Mouse (Mus musculus) limb, embryonic 10.5 days (tissue): ENCODE results near the gene Cd70. TPM values are rescaled to one million over a fixed set of nuclear protein-coding genes. Genes with fewer than 3 reads are reported as not detected.

ENCODE experiments used
- DNase-seq: peaks from one replicate; pipeline ENCODE4 v3.0.0-alpha.2; 2017; ENCODE audit warnings: low spot score
- H3K27ac ChIP-seq: fragments of 300-500 bp; sonication (generic); 2 replicates; pipeline ENCODE4 v1.5.1; 2016; ENCODE audit warnings: mild to moderate bottlenecking
- H3K27me3 ChIP-seq: fragments of 300-500 bp; sonication (generic); 2 replicates; pipeline ENCODE4 v1.6.1; 2016; ENCODE audit warnings: low read depth, mild to moderate bottlenecking; ENCODE audit not compliant: poor library complexity, severe bottlenecking
- H3K36me3 ChIP-seq: fragments of 300-500 bp; sonication (generic); 2 replicates; pipeline ENCODE4 v1.6.1; 2016; ENCODE audit warnings: mild to moderate bottlenecking, moderate library complexity
- H3K4me1 ChIP-seq: fragments of 300-500 bp; sonication (generic); 2 replicates; pipeline ENCODE4 v1.6.1; 2016
- H3K4me3 ChIP-seq: fragments of 300-500 bp; sonication (generic); 2 replicates; pipeline ENCODE4 v1.5.1; 2016; ENCODE audit warnings: mild to moderate bottlenecking, moderate library complexity
- H3K9me3 ChIP-seq: fragments of 300-500 bp; sonication (generic); replicated peaks from 2 replicates; pipeline ENCODE4 v1.6.1; 2016; ENCODE audit warnings: mild to moderate bottlenecking
- WGBS: fragments of 180-500 bp; shearing (Covaris S2); methylation state at CpG from one replicate; pipeline ENCODE4 v1.1.7; 2016; 5-methylcytosine and 5-hydroxymethylcytosine counted together
- polyA plus RNA-seq: library from polyadenylated mRNA; unstranded; fragments of >200 nt; fragmentation: Nextera tagmentation; extraction: Ambion mirVana; gene quantifications from 2 replicates; pipeline ENCODE4 v1.2.1, GENCODE M21; 2016

Gene Cd70
- polyA plus RNA-seq, 1 experiment from 2014 or later: not detected

DNA sequence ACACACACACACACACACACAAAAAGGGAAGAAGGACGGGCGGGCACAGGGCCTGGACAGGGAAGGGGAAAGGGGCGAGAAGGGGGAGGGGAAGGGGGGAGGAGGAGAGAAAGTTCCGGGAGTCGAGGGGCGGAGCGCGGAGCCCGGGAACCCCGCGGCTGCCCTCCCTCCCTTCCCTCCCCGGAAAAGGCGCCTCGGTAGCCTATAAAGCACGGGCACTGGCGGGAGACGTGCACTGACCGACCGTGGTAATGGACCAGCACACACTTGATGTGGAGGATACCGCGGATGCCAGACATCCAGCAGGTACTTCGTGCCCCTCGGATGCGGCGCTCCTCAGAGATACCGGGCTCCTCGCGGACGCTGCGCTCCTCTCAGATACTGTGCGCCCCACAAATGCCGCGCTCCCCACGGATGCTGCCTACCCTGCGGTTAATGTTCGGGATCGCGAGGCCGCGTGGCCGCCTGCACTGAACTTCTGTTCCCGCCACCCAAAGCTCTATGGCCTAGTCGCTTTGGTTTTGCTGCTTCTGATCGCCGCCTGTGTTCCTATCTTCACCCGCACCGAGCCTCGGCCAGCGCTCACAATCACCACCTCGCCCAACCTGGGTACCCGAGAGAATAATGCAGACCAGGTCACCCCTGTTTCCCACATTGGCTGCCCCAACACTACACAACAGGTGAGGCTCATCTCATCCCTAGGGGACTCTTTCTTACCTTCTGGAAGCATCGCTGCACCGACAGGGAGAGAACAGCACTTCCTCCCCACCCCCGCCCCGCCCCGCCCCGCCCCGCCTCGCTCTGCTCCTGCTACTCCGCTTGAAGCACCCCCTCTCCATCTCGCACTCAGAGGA, 44.2 kb downstream of the Cd70 start, which contains the start of gene Tnfsf9:
Gene Tnfsf9, plus strand, starts transcription at position 145 of the 854 bp plus-strand sequence.
- under 1% methylated on average over 59 of the region's 61 CpGs for WGBS
- peak; percentile 82 for DNase-seq
- H3K36me3 ChIP-seq: peaks cover 5% of the 10 kb centered on the region

DNA sequence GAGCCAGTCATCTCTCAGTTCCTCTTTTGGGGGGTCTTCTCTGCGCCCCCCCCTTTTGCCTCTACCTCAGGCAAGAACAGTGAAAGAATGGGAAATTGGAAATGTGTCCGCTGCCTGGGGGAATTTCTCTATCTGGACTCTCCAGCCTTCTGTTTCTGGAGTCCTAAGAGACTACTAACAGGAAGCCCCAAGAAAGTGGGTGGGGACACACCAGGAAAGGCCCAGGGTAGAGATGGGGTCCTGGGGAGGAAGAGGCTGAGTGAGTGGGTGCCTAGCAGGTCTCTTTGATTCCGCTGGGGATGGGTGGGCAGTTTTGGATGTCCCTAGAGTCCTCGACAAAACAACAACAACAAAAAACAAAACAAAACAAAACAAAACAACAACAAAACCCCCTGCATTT, 45.1 kb downstream of the Cd70 start:
- peak overlapping the region; percentile 88 for H3K27ac ChIP-seq
- WGBS: 47% methylated on average over 4 of the region's 4 CpGs
- peak overlapping the region; percentile 73 for H3K4me3 ChIP-seq
- H3K27me3 ChIP-seq: peaks cover 7% of the 10 kb centered on the region; the same call in 1 of the 2 replicates
- peaks cover 5% of the 10 kb centered on the region for H3K36me3 ChIP-seq
- DNase-seq: no peak
- H3K9me3 ChIP-seq: no peaks in the 10 kb centered on the region
- peaks cover 28% of the 10 kb centered on the region for H3K4me1 ChIP-seq

More for the DNA sequence above, 44.2 kb downstream of the Cd70 start, which contains the start of gene Tnfsf9:
- Histone ChIP-seq H3K27ac (peak within 1 kb of the TSS; percentile 88), H3K9me3 (no peaks in the 10 kb centered on the region), H3K27me3 (peaks cover 7% of the 10 kb centered on the region; the same call in 1 of the 2 replicates), H3K4me1 (peaks cover 28% of the 10 kb centered on the region), H3K4me3 (peak within 1 kb of the TSS; percentile 73)

DNA sequence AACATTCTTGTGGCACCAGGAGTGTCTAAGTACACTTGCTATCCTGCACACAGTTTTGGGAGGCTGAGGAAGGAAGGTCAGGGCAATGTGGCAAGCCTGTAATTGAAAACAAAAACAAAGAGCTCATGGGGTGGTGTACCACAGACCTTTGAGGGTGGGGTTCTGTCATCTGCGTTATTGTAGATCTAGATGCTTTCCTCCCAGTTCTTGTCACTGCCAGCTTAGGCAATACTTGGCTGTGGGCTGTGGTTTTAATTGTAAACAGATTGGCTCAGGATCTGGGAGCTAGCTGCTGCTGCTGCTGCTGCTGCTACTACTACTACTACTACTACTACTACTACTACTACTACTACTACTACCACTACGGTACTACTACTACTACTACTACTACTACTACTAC, 47.3 kb downstream of the Cd70 start:
- no peak for DNase-seq
- Histone ChIP-seq H3K27ac (no peak overlapping the region), H3K9me3 (no peaks in the 10 kb centered on the region), H3K4me3 (no peak overlapping the region), H3K36me3 (peaks cover 4% of the 10 kb centered on the region), H3K27me3 (peaks cover 7% of the 10 kb centered on the region; the same call in 1 of the 2 replicates), H3K4me1 (peaks cover 28% of the 10 kb centered on the region)
- 79% methylated on average over 2 of the region's 2 CpGs for WGBS

DNA sequence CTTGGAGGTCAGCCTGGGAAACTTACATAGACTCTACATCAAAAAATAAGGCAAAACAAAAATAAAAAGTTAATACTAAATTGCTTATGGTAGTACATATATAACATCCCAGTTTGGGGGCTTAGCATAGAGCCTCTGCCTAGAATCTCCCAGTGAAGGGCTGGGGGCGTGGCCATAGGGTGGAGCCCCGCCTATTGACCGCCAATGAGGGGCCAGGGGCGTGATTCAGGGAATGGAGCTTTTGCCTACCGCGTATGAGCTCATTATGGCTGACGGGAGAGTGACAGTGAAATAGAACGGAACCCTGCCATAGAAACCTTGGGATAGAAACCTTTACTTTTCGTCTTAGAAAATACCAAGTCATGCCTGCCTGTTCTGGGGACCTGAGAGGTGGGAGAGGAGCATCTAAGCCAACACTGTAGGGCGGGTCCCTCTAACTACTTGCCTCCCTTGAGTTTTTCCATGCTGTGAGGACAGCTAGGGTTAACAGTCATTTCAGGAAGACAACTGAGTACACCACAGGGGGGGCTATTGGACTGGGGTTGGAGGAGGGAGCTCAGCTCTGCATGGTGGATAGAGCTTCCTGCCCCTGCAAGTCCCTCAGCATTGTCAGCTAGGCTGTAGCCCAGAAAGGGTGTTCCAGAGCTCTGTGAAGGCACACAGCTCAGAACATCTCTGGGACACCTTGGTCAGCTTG, 49.8 kb downstream of the Cd70 start:
- Histone ChIP-seq H3K9me3 (no peaks in the 10 kb centered on the region), H3K27ac (no peak overlapping the region), H3K4me1 (peaks cover 18% of the 10 kb centered on the region), H3K4me3 (no peak overlapping the region), H3K27me3 (peaks cover 14% of the 10 kb centered on the region), H3K36me3 (no peaks in the 10 kb centered on the region)
- no peak for DNase-seq
- WGBS: 8% methylated on average over 10 of the region's 10 CpGs

DNA sequence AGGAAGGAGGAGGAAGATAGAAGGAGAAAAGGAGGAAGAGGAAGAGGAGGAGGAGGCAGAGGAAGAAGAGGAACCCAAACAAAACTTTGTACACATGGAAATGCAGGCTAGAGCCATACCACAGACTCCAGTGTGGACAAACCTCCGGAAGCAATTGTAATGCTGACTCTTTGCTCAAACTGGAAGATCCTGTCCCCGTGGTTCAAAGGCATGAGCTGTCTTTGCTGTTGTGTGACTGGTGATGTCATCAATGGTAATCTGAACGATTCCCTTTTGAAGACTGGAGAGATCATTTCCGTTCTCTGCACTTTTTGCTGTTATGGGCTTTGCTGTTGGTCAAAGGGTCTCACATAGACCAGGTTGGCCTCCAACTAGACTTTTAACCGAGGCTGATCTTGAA, 51.3 kb downstream of the Cd70 start:
- 90% methylated on average over 5 of the region's 5 CpGs for WGBS
- H3K36me3 ChIP-seq: no peaks in the 10 kb centered on the region
- H3K9me3 ChIP-seq: no peaks in the 10 kb centered on the region
- peaks cover 12% of the 10 kb centered on the region for H3K4me1 ChIP-seq
- no peak for DNase-seq
- H3K4me3 ChIP-seq: no peak overlapping the region
- peaks cover 14% of the 10 kb centered on the region for H3K27me3 ChIP-seq
- no peak overlapping the region for H3K27ac ChIP-seq

DNA sequence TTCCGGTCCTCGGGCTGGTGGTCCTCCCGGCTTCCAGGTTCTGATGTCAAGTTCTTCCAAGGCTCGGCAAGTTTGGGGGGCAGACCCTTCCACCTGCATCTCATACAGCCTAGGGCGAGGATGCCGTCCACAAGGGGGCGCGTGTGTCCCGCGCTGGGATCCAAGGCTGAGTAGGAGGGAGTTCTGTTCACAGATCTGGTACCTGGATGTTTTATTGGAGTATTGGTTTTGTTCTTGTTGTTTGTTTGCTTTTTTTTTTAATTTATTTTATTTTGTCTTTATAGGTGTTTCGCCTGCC, 53.0 kb downstream of the Cd70 start:
- peak; percentile 90 for DNase-seq
- 2% methylated on average over 11 of the region's 11 CpGs for WGBS
- Histone ChIP-seq H3K4me3 (peak overlapping the region; percentile 33), H3K27me3 (peaks cover 14% of the 10 kb centered on the region), H3K36me3 (no peaks in the 10 kb centered on the region), H3K4me1 (peaks cover 12% of the 10 kb centered on the region), H3K9me3 (no peaks in the 10 kb centered on the region), H3K27ac (no peak overlapping the region)

Other genes with a start within 250 kb of the Cd70 start
- gene Mllt1, start 214.4 kb downstream of the Cd70 start, polyA plus RNA-seq: 79.0 and 90.2 TPM in 2 replicates
- not detected in 2 replicates for gene Acer1, start 167.7 kb downstream of the Cd70 start, polyA plus RNA-seq
- gene Clpp, start 159.5 kb downstream of the Cd70 start, polyA plus RNA-seq: 189 and 200 TPM in 2 replicates
- gene Alkbh7, start 152.4 kb downstream of the Cd70 start, polyA plus RNA-seq: 44.2 and 44.9 TPM in 2 replicates
- not detected in 2 replicates for gene Pspn, start 149.8 kb downstream of the Cd70 start, polyA plus RNA-seq
- gene Gtf2f1, start 138.5 kb downstream of the Cd70 start, polyA plus RNA-seq: 76.4 and 80.8 TPM in 2 replicates
- 0.20 and 0.45 TPM in 2 replicates for gene Gm17949, start 138.3 kb downstream of the Cd70 start, polyA plus RNA-seq
- 47.0 and 48.8 TPM in 2 replicates for gene Khsrp, start 118.3 kb downstream of the Cd70 start, polyA plus RNA-seq
- gene Slc25a41, start 108.1 kb downstream of the Cd70 start, polyA plus RNA-seq: not detected in 2 replicates
- gene Crb3, start 90.7 kb downstream of the Cd70 start, polyA plus RNA-seq: 1.9 and 2.7 TPM in 2 replicates
- 2.5 and 3.9 TPM in 2 replicates for gene Slc25a23, start 89.9 kb downstream of the Cd70 start, polyA plus RNA-seq
- 0.66 and 0.97 TPM in 2 replicates for gene Dennd1c, start 71.3 kb downstream of the Cd70 start, polyA plus RNA-seq
- gene Tubb4a, start 62.0 kb downstream of the Cd70 start, polyA plus RNA-seq: 3.3 and 5.4 TPM in 2 replicates
- 7.4 and 7.8 TPM in 2 replicates for gene Tnfsf9, start 44.5 kb downstream of the Cd70 start, polyA plus RNA-seq
- gene Tnfsf14, start 44.4 kb upstream of the Cd70 start, polyA plus RNA-seq: 0.15 TPM in 2 replicates
- 0.03 and 0.15 TPM in 2 replicates for gene C3, start 78.4 kb upstream of the Cd70 start, polyA plus RNA-seq
- gene Gpr108, start 98.7 kb upstream of the Cd70 start, polyA plus RNA-seq: 24.7 and 26.7 TPM in 2 replicates
- 34.7 and 42.9 TPM in 2 replicates for gene Trip10, start 99.7 kb upstream of the Cd70 start, polyA plus RNA-seq
- gene Vav1, start 129.3 kb upstream of the Cd70 start, polyA plus RNA-seq: 1.1 and 1.3 TPM in 2 replicates
- gene Adgre1, start 208.9 kb upstream of the Cd70 start, polyA plus RNA-seq: 0.74 and 1.0 TPM in 2 replicates